Mouse (Mus musculus): Measurements from ENCODE around the gene Arhgap5. TPM values are rescaled to one million over a fixed set of nuclear protein-coding genes. Genes with fewer than 3 reads are reported as not detected.

Gene Arhgap5
- 24.0 TPM for polyA plus RNA-seq (2017; shearing (Covaris generic))

DNA sequence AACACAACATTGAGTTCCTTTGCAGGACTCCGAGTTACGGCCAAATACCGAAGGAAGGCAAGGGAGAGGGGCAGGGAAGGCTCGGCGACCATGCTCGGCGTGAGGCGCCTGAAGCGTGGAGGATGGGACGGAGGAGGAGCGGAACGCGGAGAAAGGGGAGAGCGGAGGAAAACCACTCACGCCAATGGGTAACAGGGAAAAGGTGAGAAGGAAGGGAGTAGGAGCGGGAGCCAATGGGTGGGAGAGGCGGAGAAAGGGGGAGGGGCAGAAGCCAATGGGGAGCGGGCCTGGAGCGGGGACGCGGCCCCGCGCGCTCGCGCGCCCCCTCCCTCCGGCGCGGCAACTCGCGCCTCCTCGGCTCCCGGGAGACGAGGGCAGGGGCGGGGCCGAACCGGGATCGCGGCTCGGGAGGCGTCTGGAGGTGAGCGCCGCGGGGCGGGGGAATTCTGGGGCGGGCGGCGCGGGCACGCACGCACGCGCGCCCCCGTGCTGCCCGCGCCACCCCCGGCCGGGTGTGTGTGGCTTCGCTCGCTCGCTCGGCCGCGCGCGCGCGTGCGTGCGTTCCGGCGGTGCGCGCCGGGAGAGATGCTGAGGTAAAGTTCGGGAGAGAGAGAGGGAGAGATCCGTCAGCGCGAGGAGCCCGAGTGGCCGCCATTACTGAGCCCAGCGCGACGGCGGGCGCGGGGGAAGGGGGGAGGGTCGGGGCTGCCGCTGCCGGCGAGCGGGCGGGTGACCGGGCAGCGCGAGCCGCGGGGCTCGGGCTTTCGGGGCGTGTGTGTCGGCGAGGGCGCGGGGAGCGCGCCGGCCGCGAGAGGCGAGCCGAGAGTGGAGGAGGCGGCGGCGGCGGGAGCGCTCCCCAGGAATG, at the start of gene Arhgap5:
Gene Arhgap5 (plus strand): TSS at position 517 of the 865 bp plus-strand sequence.

Other genes starting within 250 kb of the Arhgap5 start
- gene Akap6, start 195.4 kb downstream of the Arhgap5 start, polyA plus RNA-seq (2017; shearing (Covaris generic)): 0.51 TPM

All from activated CD4-positive, CD25-positive, alpha-beta regulatory T cell, adult 9 weeks (primary cell).